Mouse (Mus musculus): ENCODE data around the gene Nsa2. TPM values are rescaled to one million over a fixed set of nuclear protein-coding genes. Genes with fewer than 3 reads are reported as not detected.

The Nsa2 gene
- polyA plus RNA-seq, 1 experiment, result 476 TPM

DNA sequence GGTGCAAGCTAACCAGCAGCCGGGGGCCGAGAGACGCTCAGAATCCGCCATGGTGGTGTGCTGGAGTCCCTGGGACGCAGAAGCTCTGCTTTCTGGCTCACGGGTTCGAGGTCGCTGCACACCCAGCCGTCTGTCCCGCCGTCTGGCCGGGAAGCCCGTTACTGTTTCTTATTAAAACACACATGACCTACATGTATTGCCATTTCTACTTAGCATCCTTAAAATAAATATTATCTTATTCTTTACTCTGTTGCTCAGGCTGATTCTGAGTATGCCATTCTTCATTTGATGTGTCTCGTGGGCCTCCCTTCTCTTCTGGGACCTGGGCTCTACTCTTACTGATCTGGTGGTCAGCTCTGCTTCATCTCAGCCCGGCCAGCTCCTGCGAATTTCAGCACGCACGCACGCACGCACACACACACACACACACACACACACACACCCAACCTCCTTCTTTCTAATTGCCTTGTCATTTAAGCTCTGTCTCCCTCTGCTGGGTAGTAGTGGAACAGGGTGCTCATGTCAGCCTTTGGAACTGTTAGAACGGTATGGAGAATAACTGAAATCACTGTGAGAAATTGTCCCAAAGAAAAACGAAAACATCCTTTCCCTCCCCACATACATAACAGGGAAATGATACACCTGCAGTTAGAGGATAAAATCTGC lies 38.4 kb downstream of the Nsa2 start, which contains the start of gene Gm6169:
Gene Gm6169, minus strand, starts transcription at position 51 of the 666 bp plus-strand sequence.
- H3K4me1 ChIP-seq (ENCODE audit: control insufficient read depth, insufficient read depth, low read length), result no peaks in the 10 kb centered on the region

DNA sequence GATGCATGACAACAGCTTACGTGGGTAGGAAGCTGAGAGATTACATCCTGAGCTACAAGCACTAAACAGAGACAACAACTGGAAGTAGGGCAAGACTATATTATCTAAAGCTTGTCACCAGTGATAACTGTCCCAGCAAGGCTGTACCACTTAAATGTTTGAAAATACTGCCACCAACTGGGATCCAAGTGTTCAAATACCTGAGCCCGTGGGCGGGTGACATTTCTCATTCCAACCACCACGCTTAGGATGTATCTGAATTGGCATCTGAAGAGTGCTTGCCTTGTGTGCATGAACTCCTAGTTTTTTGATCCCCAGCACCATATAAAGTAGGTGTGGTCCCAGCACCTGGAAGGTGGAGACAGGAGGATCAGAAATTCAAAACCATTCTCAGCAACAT lies 42.0 kb downstream of the Nsa2 start:
- no peak overlapping the region for H3K4me3 ChIP-seq (ENCODE audit: insufficient read depth, low read depth, low read length)
- H3K27ac ChIP-seq (ENCODE audit: insufficient read depth, low read depth, low read length), result no peak overlapping the region
- TF ChIP-seq POLR2A (IDR thresholded peaks at IDR 0.05; ENCODE audit: insufficient read depth, low read depth, low read length), result no peak
- no peak for TF ChIP-seq CTCF (IDR thresholded peaks at IDR 0.05; ENCODE audit: insufficient read depth, low read depth, low read length)
- WGBS, result 94% methylated on average over 4 of the region's 4 CpGs
- no peaks in the 10 kb centered on the region for H3K4me1 ChIP-seq (ENCODE audit: control insufficient read depth, insufficient read depth, low read length)

More for the DNA sequence above, 38.4 kb downstream of the Nsa2 start, which contains the start of gene Gm6169:
- 61% methylated on average over 22 of the region's 22 CpGs for WGBS
- Histone ChIP-seq H3K4me3 (ENCODE audit: insufficient read depth, low read depth, low read length) (no peak within 1 kb of the TSS), H3K27ac (ENCODE audit: insufficient read depth, low read depth, low read length) (no peak within 1 kb of the TSS)
- TF ChIP-seq POLR2A (IDR thresholded peaks at IDR 0.05; ENCODE audit: insufficient read depth, low read depth, low read length), result no peak
- no peak for TF ChIP-seq CTCF (IDR thresholded peaks at IDR 0.05; ENCODE audit: insufficient read depth, low read depth, low read length)

DNA sequence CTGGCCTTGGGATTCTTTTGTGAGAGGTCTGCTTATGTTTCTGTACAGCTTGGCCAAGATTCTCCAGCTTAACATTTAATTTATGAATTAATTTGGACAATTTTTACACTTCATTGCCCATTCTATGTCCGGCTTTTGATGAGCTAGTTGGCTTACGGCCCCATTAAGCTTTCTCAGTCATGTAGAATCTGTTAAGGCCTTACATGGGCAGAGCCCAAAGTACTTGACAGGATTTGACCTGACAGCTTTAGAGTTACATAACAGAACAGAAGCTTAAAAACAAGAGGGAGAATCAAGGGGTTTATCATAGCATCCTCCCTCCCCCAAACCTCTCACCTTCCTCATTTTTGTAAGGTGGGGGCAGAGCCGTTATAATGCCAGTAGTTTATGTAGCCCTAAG lies 49.6 kb downstream of the Nsa2 start:
- WGBS, result 88% methylated on average over 3 of the region's 3 CpGs
- TF ChIP-seq POLR2A (IDR thresholded peaks at IDR 0.05; ENCODE audit: insufficient read depth, low read depth, low read length) (no peak), CTCF (IDR thresholded peaks at IDR 0.05; ENCODE audit: insufficient read depth, low read depth, low read length) (no peak)

DNA sequence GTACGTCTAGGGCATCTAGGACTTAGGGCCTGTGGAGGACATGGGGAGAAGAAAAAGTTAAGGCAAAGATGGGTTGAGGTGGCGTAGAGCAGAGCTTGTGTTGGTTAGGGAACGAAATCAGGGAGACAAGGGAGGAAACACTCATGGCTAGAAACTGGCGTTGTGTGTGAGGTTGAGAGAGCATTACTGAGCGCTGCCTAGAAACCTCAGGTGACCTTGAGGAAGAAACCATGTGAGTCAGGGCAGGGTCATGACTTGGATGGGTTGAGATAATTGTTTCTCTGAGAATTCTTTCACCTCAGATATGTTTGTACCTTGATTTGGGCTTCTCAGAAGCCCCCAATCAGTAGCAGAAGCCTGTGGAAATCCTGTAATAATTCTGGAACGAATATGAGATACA lies 50.3 kb downstream of the Nsa2 start:
- Histone ChIP-seq H3K4me3 (ENCODE audit: insufficient read depth, low read depth, low read length) (no peak overlapping the region), H3K4me1 (ENCODE audit: control insufficient read depth, insufficient read depth, low read length) (no peaks in the 10 kb centered on the region), H3K27ac (ENCODE audit: insufficient read depth, low read depth, low read length) (no peak overlapping the region)
- 95% methylated on average over 6 of the region's 6 CpGs for WGBS
- TF ChIP-seq POLR2A (IDR thresholded peaks at IDR 0.05; ENCODE audit: insufficient read depth, low read depth, low read length) (no peak), CTCF (IDR thresholded peaks at IDR 0.05; ENCODE audit: insufficient read depth, low read depth, low read length) (no peak)

More for the DNA sequence above, 49.6 kb downstream of the Nsa2 start:
- H3K4me1 ChIP-seq (ENCODE audit: control insufficient read depth, insufficient read depth, low read length), result no peaks in the 10 kb centered on the region
- no peak overlapping the region for H3K27ac ChIP-seq (ENCODE audit: insufficient read depth, low read depth, low read length)
- no peak overlapping the region for H3K4me3 ChIP-seq (ENCODE audit: insufficient read depth, low read depth, low read length)

DNA sequence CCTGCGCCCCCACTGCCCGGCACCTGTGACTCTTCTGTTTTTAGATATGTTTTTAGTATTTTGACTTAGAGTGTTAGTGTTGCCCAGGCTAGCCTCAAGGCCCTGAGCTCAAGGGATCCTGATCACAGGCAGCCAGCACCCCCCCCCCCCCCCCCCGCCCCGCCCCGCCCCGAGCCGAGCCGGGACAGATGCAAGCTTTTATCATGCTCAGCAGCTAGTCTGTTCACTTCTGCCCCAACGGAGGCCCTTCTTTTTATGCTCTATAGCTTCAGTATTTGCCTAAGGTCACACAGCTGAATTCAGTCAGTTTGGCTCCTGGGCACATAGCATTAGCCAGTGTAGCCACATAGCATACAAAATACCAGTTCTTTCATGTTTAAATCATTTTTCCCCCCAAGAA lies 51.4 kb downstream of the Nsa2 start:
- no peaks in the 10 kb centered on the region for H3K4me1 ChIP-seq (ENCODE audit: control insufficient read depth, insufficient read depth, low read length)
- TF ChIP-seq CTCF (IDR thresholded peaks at IDR 0.05; ENCODE audit: insufficient read depth, low read depth, low read length) (no peak), POLR2A (IDR thresholded peaks at IDR 0.05; ENCODE audit: insufficient read depth, low read depth, low read length) (no peak)
- H3K27ac ChIP-seq (ENCODE audit: insufficient read depth, low read depth, low read length), result no peak overlapping the region
- no peak overlapping the region for H3K4me3 ChIP-seq (ENCODE audit: insufficient read depth, low read depth, low read length)
- WGBS, result 62% methylated on average over 9 of the region's 9 CpGs

DNA sequence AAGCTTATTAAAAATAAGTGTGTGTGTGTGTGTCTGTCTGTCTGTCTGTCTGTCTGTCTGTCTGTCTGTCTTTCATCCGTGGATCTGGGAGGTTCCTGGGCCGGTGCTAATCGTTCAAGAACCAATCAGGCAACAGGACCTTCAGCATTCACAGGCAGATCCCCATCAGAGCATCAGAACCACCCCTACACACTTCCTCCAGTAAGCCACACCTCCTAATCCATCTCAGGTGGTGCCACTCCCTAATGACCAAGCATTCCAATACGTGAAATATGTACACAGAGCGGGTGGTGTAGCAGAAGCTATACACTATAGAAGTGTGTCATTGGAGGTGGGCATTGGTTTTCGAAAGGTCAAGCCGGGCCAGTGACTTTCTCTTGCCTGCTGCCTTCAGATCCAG lies 55.3 kb downstream of the Nsa2 start:
- Histone ChIP-seq H3K4me1 (ENCODE audit: control insufficient read depth, insufficient read depth, low read length) (no peaks in the 10 kb centered on the region), H3K4me3 (ENCODE audit: insufficient read depth, low read depth, low read length) (no peak overlapping the region), H3K27ac (ENCODE audit: insufficient read depth, low read depth, low read length) (no peak overlapping the region)
- TF ChIP-seq POLR2A (IDR thresholded peaks at IDR 0.05; ENCODE audit: insufficient read depth, low read depth, low read length), result no peak
- TF ChIP-seq CTCF (IDR thresholded peaks at IDR 0.05; ENCODE audit: insufficient read depth, low read depth, low read length), result no peak
- WGBS, result 93% methylated on average over 7 of the region's 7 CpGs

- Histone ChIP-seq H3K4me1 (ENCODE audit: control insufficient read depth, insufficient read depth, low read length) (no peaks in the 10 kb centered on the region), H3K4me3 (ENCODE audit: insufficient read depth, low read depth, low read length) (no peak overlapping the region), H3K27ac (ENCODE audit: insufficient read depth, low read depth, low read length) (no peak overlapping the region)
- WGBS, result 94% methylated on average over 3 of the region's 3 CpGs
- TF ChIP-seq CTCF (IDR thresholded peaks at IDR 0.05; ENCODE audit: insufficient read depth, low read depth, low read length), result no peak
- TF ChIP-seq POLR2A (IDR thresholded peaks at IDR 0.05; ENCODE audit: insufficient read depth, low read depth, low read length), result no peak
These were observed 57.1 kb downstream of the Nsa2 start for GRCm38 (mm10) chr13:97080615-97081014.

DNA sequence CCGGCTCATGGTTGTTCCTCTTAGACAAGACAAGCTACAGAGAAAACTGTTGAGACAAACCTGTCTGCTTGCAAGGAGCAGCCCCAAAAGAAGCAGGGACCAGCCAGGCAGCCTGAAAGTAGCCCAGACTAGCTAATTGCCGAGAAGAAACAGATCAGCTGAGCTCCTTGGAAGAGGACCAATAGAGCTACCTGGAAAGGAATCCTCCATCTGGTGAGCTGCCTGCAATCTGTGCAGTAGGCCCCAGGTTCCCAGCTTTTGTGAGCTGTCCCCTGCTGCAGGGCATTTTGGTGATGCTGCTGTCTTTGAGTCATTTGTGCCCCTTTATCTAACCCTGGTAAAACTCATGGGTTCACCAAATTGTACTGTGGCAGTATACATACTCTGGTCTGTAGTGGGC lies 57.5 kb downstream of the Nsa2 start:
- TF ChIP-seq CTCF (IDR thresholded peaks at IDR 0.05; ENCODE audit: insufficient read depth, low read depth, low read length), result no peak
- TF ChIP-seq POLR2A (IDR thresholded peaks at IDR 0.05; ENCODE audit: insufficient read depth, low read depth, low read length), result no peak
- H3K27ac ChIP-seq (ENCODE audit: insufficient read depth, low read depth, low read length), result no peak overlapping the region
- 79% methylated on average over 2 of the region's 2 CpGs for WGBS
- H3K4me1 ChIP-seq (ENCODE audit: control insufficient read depth, insufficient read depth, low read length), result no peaks in the 10 kb centered on the region
- no peak overlapping the region for H3K4me3 ChIP-seq (ENCODE audit: insufficient read depth, low read depth, low read length)

Other genes starting within 250 kb of the Nsa2 start
- gene Gcnt4, start 213.2 kb downstream of the Nsa2 start, polyA plus RNA-seq (2012; ENCODE audit: insufficient read depth, insufficient read length, low replicate concordance, missing spikeins), result not detected in 2 replicates
- gene 1700029F12Rik, start 103.6 kb downstream of the Nsa2 start, polyA plus RNA-seq (2012; ENCODE audit: insufficient read depth, insufficient read length, low replicate concordance, missing spikeins), result not detected in 2 replicates
- gene Fam169a, start 70.7 kb downstream of the Nsa2 start, polyA plus RNA-seq (2012; ENCODE audit: insufficient read depth, insufficient read length, low replicate concordance, missing spikeins), result not detected in 2 replicates
- not detected in 2 replicates for gene Gm6169, start 38.7 kb downstream of the Nsa2 start, polyA plus RNA-seq (2012; ENCODE audit: insufficient read depth, insufficient read length, low replicate concordance, missing spikeins)
- not detected in 2 replicates for gene Gfm2, start within 50 bp of the Nsa2 start, polyA plus RNA-seq (2012; ENCODE audit: insufficient read depth, insufficient read length, low replicate concordance, missing spikeins)
- not detected in 2 replicates for gene Hexb, start 60.4 kb upstream of the Nsa2 start, polyA plus RNA-seq (2012; ENCODE audit: insufficient read depth, insufficient read length, low replicate concordance, missing spikeins)
- gene Enc1, start 103.2 kb upstream of the Nsa2 start, polyA plus RNA-seq (2012; ENCODE audit: insufficient read depth, insufficient read length, low replicate concordance, missing spikeins), result not detected in 2 replicates

Data from olfactory bulb, adult 2 months (tissue).